In genomic region chr4:141804105-141804504, GRCm38 (mm10) we compare ENCODE assay signal across 1 mouse cellular context.
TF ChIP-seq lines count a peak whose summit lies in the region.

No protein-coding gene starts in this region.

TF ChIP-seq in CH12.LX, 34 proteins besides CTCF, POLR2A, EP300 and RAD21:
- TF ChIP-seq SMC3 (IDR thresholded peaks at IDR 0.05; ENCODE audit: low read depth, low read length), result peak; percentile 59
- peak; percentile 85 for TF ChIP-seq ZNF384 (IDR thresholded peaks at IDR 0.05; ENCODE audit: low read depth, low read length)
- no peak for TF ChIP-seq MEF2A (IDR thresholded peaks at IDR 0.05; ENCODE audit: borderline replicate concordance, low read depth, low read length)
